Mouse (Mus musculus): Measurements from ENCODE around the gene Mgat4b. TPM values are rescaled to one million over a fixed set of nuclear protein-coding genes. Genes with fewer than 3 reads are reported as not detected.

The Mgat4b gene
- polyA plus RNA-seq, 1 experiment from 2014 or later, result 14.4 TPM

DNA sequence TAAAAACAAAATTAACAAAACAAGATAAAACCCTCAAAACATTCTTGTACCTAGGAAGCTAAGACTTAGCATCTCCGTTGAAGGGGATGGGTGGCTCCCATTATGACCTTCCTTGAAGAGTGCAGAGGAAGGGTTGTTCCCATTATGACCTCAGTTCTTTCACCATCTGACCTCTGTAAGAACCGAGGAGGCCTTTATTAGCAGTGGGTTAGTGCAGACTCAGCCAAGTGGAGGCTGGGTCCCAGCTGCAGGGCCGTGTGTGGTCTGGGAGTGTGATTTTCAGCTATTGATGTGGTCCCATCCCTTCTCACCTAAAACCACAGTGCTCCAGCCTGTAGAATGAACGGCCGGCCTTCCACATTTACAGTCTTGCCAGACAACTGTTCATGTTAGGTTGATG lies 34.6 kb downstream of the Mgat4b start:
- no peaks in the 10 kb centered on the region for H3K9me3 ChIP-seq (replicated peaks; ENCODE audit: control insufficient read depth, low read length)
- no peak overlapping the region for H3K4me3 ChIP-seq (ENCODE audit: low read depth, low read length)
- H3K4me2 ChIP-seq, result no peak overlapping the region
- 69% methylated on average over 5 of the region's 5 CpGs for WGBS (ENCODE audit: insufficient replicate concordance)
- H3K4me1 ChIP-seq (ENCODE audit: control insufficient read depth, insufficient read depth, low read length), result no peaks in the 10 kb centered on the region
- no peak overlapping the region for H3K27ac ChIP-seq (ENCODE audit: low read depth, low read length)
- H3K27me3 ChIP-seq (ENCODE audit: control insufficient read depth, insufficient read depth, low read length), result no peaks in the 10 kb centered on the region
- H3K9ac ChIP-seq (ENCODE audit: low read depth, low read length), result no peak overlapping the region
- H3K36me3 ChIP-seq (ENCODE audit: control insufficient read depth, insufficient read depth, low read length), result no peaks in the 10 kb centered on the region
- ATAC-seq (replicated peaks; ENCODE audit: insufficient number of reproducible peaks, low FRiP score, low TSS enrichment), result no peak

GRCm38 (mm10) chr11:50248473-50249171 lies 37.9 kb downstream of the Mgat4b start:
- no peaks in the 10 kb centered on the region for H3K36me3 ChIP-seq (ENCODE audit: control insufficient read depth, insufficient read depth, low read length)
- H3K4me3 ChIP-seq (ENCODE audit: low read depth, low read length), result no peak overlapping the region
- 79% methylated on average over 7 of the region's 7 CpGs for WGBS (ENCODE audit: insufficient replicate concordance)
- no peaks in the 10 kb centered on the region for H3K27me3 ChIP-seq (ENCODE audit: control insufficient read depth, insufficient read depth, low read length)
- H3K4me2 ChIP-seq, result no peak overlapping the region
- no peak overlapping the region for H3K9ac ChIP-seq (ENCODE audit: low read depth, low read length)
- no peak overlapping the region for H3K27ac ChIP-seq (ENCODE audit: low read depth, low read length)
- peaks cover 11% of the 10 kb centered on the region for H3K4me1 ChIP-seq (ENCODE audit: control insufficient read depth, insufficient read depth, low read length)
- H3K9me3 ChIP-seq (replicated peaks; ENCODE audit: control insufficient read depth, low read length), result no peaks in the 10 kb centered on the region
- ATAC-seq (replicated peaks; ENCODE audit: insufficient number of reproducible peaks, low FRiP score, low TSS enrichment), result no peak

DNA sequence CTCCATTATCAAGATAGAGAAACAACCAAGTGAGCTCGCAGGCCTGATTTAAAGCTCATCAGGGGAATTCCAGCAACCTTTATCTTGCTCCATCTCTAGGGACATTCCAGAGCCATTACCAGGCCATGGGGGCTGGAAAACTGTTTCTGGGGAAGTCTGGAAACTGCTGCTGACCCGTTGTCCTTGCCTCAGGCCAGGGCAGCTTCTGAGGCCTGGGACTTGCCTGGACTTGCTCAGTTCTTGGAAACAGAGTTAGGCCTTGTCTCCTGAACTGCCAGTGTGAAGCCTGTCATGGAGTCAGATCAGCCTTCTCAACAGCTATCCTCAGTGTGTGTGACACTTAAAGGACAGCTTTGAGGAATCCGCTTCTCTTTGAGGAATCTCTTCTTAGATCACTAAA lies 41.5 kb downstream of the Mgat4b start:
- ATAC-seq (replicated peaks; ENCODE audit: insufficient number of reproducible peaks, low FRiP score, low TSS enrichment), result no peak

GRCm38 (mm10) chr11:50252684-50253265 lies 42.1 kb downstream of the Mgat4b start:
- H3K9ac ChIP-seq (ENCODE audit: low read depth, low read length), result no peak overlapping the region
- H3K4me2 ChIP-seq, result no peak overlapping the region
- WGBS (ENCODE audit: insufficient replicate concordance), result 54% methylated on average over 11 of the region's 11 CpGs
- H3K27ac ChIP-seq (ENCODE audit: low read depth, low read length), result 0 out of 2 replicates have a peak overlapping the region, but pooled peaks have one; percentile 22
- no peaks in the 10 kb centered on the region for H3K9me3 ChIP-seq (replicated peaks; ENCODE audit: control insufficient read depth, low read length)
- no peak for ATAC-seq (replicated peaks; ENCODE audit: insufficient number of reproducible peaks, low FRiP score, low TSS enrichment)
- no peaks in the 10 kb centered on the region for H3K27me3 ChIP-seq (ENCODE audit: control insufficient read depth, insufficient read depth, low read length)
- H3K36me3 ChIP-seq (ENCODE audit: control insufficient read depth, insufficient read depth, low read length), result peaks cover 5% of the 10 kb centered on the region
- no peak overlapping the region for H3K4me3 ChIP-seq (ENCODE audit: low read depth, low read length)
- H3K4me1 ChIP-seq (ENCODE audit: control insufficient read depth, insufficient read depth, low read length), result peaks cover 11% of the 10 kb centered on the region

More for the DNA sequence above, 41.5 kb downstream of the Mgat4b start:
- H3K9ac ChIP-seq (ENCODE audit: low read depth, low read length), result 0 out of 2 replicates have a peak overlapping the region, but pooled peaks have one; percentile 6
- no peak overlapping the region for H3K4me3 ChIP-seq (ENCODE audit: low read depth, low read length)
- H3K27me3 ChIP-seq (ENCODE audit: control insufficient read depth, insufficient read depth, low read length), result no peaks in the 10 kb centered on the region
- H3K4me1 ChIP-seq (ENCODE audit: control insufficient read depth, insufficient read depth, low read length), result peaks cover 11% of the 10 kb centered on the region
- H3K27ac ChIP-seq (ENCODE audit: low read depth, low read length), result 0 out of 2 replicates have a peak overlapping the region, but pooled peaks have one; percentile 22
- 35% methylated on average over 3 of the region's 3 CpGs for WGBS (ENCODE audit: insufficient replicate concordance)
- no peak overlapping the region for H3K4me2 ChIP-seq
- H3K9me3 ChIP-seq (replicated peaks; ENCODE audit: control insufficient read depth, low read length), result no peaks in the 10 kb centered on the region
- H3K36me3 ChIP-seq (ENCODE audit: control insufficient read depth, insufficient read depth, low read length), result peaks cover 4% of the 10 kb centered on the region

DNA sequence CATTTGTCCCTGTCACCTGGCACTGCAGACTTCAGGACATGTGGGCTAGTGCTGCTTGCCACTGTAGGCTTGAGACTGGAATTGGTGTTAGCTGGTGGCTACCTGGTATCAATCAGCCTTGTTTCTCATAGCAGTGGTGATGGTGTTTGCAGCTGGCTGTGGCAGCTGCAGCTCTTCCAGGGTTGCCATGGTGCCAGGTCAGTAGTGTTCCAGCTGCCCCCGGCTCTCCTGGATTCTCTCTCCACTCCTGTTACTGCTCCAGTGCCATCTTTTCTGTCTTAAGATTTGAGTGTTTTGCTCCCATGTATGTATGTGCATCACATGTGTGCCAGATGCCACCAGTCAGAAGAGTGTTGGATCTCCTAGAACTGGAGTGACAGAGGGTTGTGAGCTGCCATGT lies 42.7 kb downstream of the Mgat4b start:
- ATAC-seq (replicated peaks; ENCODE audit: insufficient number of reproducible peaks, low FRiP score, low TSS enrichment), result no peak

DNA sequence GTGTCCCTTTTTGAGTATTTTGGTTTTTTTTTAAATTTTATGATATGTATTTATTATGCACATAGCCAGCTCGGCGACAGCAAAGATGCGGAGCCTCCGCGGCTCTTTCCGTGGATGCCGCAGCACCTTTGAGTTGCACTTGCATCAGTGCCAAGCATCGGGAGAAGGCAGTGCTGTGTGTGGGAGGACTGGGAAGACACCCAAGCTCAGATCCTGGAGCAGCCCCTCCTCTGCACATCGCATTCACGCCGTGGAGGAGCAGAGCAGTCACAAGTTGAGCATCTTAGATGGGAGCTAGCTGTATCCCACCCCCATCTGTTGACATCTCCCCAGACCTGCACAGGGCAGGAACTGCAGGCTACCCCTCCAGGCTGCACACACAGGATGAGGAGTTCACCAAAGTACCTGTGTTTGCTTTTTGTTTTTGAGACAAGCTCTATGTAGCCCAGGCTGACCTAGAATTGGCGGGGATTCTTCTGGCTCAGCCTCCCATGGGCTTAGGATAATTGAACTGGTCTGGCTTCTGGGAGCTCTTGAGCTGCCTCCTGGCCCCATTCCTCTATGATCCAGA lies 43.4 kb downstream of the Mgat4b start:
- H3K4me3 ChIP-seq (ENCODE audit: low read depth, low read length), result no peak overlapping the region
- no peak overlapping the region for H3K4me2 ChIP-seq
- no peak overlapping the region for H3K9ac ChIP-seq (ENCODE audit: low read depth, low read length)
- H3K4me1 ChIP-seq (ENCODE audit: control insufficient read depth, insufficient read depth, low read length), result peaks cover 11% of the 10 kb centered on the region
- peaks cover 15% of the 10 kb centered on the region for H3K36me3 ChIP-seq (ENCODE audit: control insufficient read depth, insufficient read depth, low read length)
- no peaks in the 10 kb centered on the region for H3K9me3 ChIP-seq (replicated peaks; ENCODE audit: control insufficient read depth, low read length)
- 81% methylated on average over 12 of the region's 12 CpGs for WGBS (ENCODE audit: insufficient replicate concordance)
- no peak for ATAC-seq (replicated peaks; ENCODE audit: insufficient number of reproducible peaks, low FRiP score, low TSS enrichment)
- H3K27ac ChIP-seq (ENCODE audit: low read depth, low read length), result no peak overlapping the region
- no peaks in the 10 kb centered on the region for H3K27me3 ChIP-seq (ENCODE audit: control insufficient read depth, insufficient read depth, low read length)

More for the DNA sequence above, 42.7 kb downstream of the Mgat4b start:
- H3K4me2 ChIP-seq, result no peak overlapping the region
- no peak overlapping the region for H3K4me3 ChIP-seq (ENCODE audit: low read depth, low read length)
- H3K9ac ChIP-seq (ENCODE audit: low read depth, low read length), result no peak overlapping the region
- H3K36me3 ChIP-seq (ENCODE audit: control insufficient read depth, insufficient read depth, low read length), result peaks cover 10% of the 10 kb centered on the region
- H3K4me1 ChIP-seq (ENCODE audit: control insufficient read depth, insufficient read depth, low read length), result peaks cover 11% of the 10 kb centered on the region
- H3K27ac ChIP-seq (ENCODE audit: low read depth, low read length), result no peak overlapping the region
- WGBS (ENCODE audit: insufficient replicate concordance), result 71% methylated on average over 1 of the region's 1 CpGs
- H3K9me3 ChIP-seq (replicated peaks; ENCODE audit: control insufficient read depth, low read length), result no peaks in the 10 kb centered on the region
- no peaks in the 10 kb centered on the region for H3K27me3 ChIP-seq (ENCODE audit: control insufficient read depth, insufficient read depth, low read length)

DNA sequence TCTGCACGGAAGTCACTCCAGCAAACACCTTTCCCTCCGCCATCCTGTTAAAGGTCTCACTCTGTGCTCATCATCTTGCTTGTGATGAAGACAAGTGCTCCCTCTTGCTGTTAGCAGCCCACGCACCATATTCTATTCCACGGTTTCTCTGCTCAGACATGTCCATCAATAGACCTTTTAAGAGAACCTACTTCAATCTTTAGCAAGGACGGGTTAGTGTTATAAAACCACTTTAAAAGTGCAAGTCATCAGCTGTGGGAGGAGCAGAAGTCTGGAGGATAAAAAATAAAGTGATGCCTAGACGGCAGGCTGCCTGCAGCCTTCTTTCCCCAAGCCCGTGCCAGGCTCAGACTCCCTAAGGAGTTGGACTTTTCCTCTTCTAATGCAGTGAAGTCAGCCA lies 45.9 kb downstream of the Mgat4b start:
- Histone ChIP-seq H3K4me3 (ENCODE audit: low read depth, low read length) (no peak overlapping the region), H3K4me1 (ENCODE audit: control insufficient read depth, insufficient read depth, low read length) (peaks cover 11% of the 10 kb centered on the region), H3K4me2 (no peak overlapping the region), H3K9ac (ENCODE audit: low read depth, low read length) (no peak overlapping the region), H3K27me3 (ENCODE audit: control insufficient read depth, insufficient read depth, low read length) (no peaks in the 10 kb centered on the region), H3K36me3 (ENCODE audit: control insufficient read depth, insufficient read depth, low read length) (peaks cover 29% of the 10 kb centered on the region), H3K27ac (ENCODE audit: low read depth, low read length) (no peak overlapping the region), H3K9me3 (replicated peaks; ENCODE audit: control insufficient read depth, low read length) (no peaks in the 10 kb centered on the region)
- WGBS (ENCODE audit: insufficient replicate concordance), result 83% methylated on average over 7 of the region's 7 CpGs
- no peak for ATAC-seq (replicated peaks; ENCODE audit: insufficient number of reproducible peaks, low FRiP score, low TSS enrichment)

DNA sequence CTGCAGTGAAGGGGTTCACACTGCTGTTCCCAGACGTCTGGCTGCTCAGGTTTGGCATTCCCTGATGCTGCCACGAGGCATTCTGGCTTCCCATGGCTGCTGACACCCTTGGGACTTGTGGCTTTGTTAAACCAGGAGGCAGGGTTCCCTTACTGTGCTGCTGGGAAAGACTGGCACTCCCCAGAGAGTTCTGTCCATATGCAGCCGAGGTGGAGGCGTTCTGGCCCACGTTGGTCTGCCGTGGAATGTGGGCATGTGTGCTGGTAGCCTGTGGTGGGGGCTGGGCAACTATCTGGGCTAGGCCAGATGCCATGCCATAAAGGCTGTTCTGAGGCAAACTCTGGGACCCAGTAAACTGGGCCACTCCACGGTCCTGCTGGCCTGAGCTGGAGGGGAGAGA lies 47.6 kb downstream of the Mgat4b start:
- no peak overlapping the region for H3K4me3 ChIP-seq (ENCODE audit: low read depth, low read length)
- H3K27me3 ChIP-seq (ENCODE audit: control insufficient read depth, insufficient read depth, low read length), result no peaks in the 10 kb centered on the region
- H3K9me3 ChIP-seq (replicated peaks; ENCODE audit: control insufficient read depth, low read length), result no peaks in the 10 kb centered on the region
- ATAC-seq (replicated peaks; ENCODE audit: insufficient number of reproducible peaks, low FRiP score, low TSS enrichment), result no peak
- H3K36me3 ChIP-seq (ENCODE audit: control insufficient read depth, insufficient read depth, low read length), result peaks cover 40% of the 10 kb centered on the region
- no peak overlapping the region for H3K9ac ChIP-seq (ENCODE audit: low read depth, low read length)
- WGBS (ENCODE audit: insufficient replicate concordance), result 83% methylated on average over 7 of the region's 7 CpGs
- H3K27ac ChIP-seq (ENCODE audit: low read depth, low read length), result no peak overlapping the region
- no peak overlapping the region for H3K4me2 ChIP-seq
- peaks cover 1% of the 10 kb centered on the region; the same call in 1 of the 2 replicates for H3K4me1 ChIP-seq (ENCODE audit: control insufficient read depth, insufficient read depth, low read length)
